Mouse (Mus musculus) spleen, adult 2 months (tissue): ENCODE measurements around the gene Atg2b.

Experiments used
- CTCF ChIP-seq: fragments of 200-500 bp; IDR thresholded peaks from 2 replicates; pipeline ENCODE4 v1.5.1; 2011; ENCODE audit warnings: mild to moderate bottlenecking, inconsistent platforms; ENCODE audit not compliant: insufficient read depth, insufficient read length, insufficient replicate concordance; ENCODE audit errors: extremely low read depth
- POLR2A ChIP-seq: fragments of 200-500 bp; IDR thresholded peaks from 2 replicates; pipeline ENCODE4 v1.6.1; 2011; ENCODE audit warnings: low read depth, low read length, inconsistent platforms

GRCm38 (mm10) chr12:105676274-105676673 lies 8.7 kb downstream of the Atg2b start:
- TF ChIP-seq CTCF (no peak), POLR2A (no peak)
